Mouse (Mus musculus) brown adipose tissue, adult 24 weeks (tissue): Measurements from ENCODE around the gene Usp7. TPM values are rescaled to one million over a fixed set of nuclear protein-coding genes. Genes with fewer than 3 reads are reported as not detected.

Source experiments
- H3K27ac ChIP-seq: fragments of 200-500 bp; replicated peaks from 2 replicates; pipeline ENCODE4 v1.5.1; 2012; ENCODE audit warnings: low read depth, mild to moderate bottlenecking, low read length
- H3K4me1 ChIP-seq: fragments of 200-500 bp; 2 replicates; pipeline ENCODE4 v1.6.1; 2012; ENCODE audit warnings: low read length, mixed read lengths; ENCODE audit not compliant: control insufficient read depth, insufficient read depth, insufficient read length
- H3K4me3 ChIP-seq: fragments of 200-500 bp; 2 replicates; pipeline ENCODE4 v1.5.1; 2012; ENCODE audit warnings: low read depth, mild to moderate bottlenecking, low read length, moderate library complexity; ENCODE audit not compliant: insufficient read depth
- polyA plus RNA-seq: library from polyadenylated mRNA; stranded (reverse); fragments of >200 nt; gene quantifications from 2 replicates; pipeline ENCODE4 v1.2.4, GENCODE M21; 2012; ENCODE audit not compliant: missing spikeins, insufficient read depth, insufficient read length

Gene Usp7
- polyA plus RNA-seq, 1 experiment, result 38.0 TPM

DNA sequence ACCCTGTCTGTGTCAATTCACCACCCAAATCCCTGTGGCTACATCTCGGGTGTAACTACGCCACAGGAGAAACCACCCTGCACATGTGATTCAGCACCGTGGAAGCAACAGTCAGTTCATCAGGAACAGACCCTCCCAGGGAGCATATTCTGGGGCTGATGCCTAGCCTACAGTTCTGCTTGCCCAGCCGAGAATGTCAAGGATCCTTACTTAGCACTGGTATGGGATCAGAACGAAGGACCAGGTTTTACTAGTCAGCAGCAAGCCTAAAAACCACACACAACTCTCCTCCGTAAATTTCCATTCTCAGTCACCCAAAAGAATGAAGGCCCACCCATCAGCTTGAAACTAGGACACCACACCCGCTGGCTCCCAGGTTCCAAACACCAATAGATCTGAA lies 60.5 kb downstream of the Usp7 start:
- Histone ChIP-seq H3K4me3 (no peak overlapping the region), H3K4me1 (peaks cover 47% of the 10 kb centered on the region), H3K27ac (no peak overlapping the region)

DNA sequence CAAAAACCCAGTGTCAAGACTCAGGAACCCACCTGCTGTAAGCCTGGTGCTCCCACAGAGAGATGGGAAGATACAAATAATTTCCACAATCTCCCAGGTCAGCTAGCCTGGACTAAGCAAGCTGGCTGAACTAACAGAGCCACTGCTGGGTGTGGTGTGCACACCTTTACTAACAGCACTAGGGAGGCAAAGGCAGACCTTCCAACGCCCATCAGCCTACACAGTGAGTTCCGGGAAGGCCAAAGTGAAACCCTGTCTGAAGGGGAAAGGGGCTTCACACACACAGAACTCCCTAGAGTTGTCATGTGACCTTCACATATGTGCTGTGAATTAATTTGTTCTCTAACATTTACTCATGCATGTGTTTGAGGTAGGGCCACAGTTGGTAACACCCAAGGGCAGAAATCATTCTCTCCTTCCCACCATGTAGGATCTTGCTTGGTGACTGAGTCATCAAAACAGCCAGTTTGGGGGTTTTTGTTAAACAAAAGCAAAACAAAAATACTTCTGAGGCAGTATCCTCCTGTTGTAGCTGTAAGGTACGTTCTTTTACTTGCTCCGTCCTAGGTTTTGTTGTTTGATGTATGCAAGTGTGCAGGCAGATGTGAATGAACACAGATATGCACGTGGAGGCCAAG lies 63.9 kb downstream of the Usp7 start:
- Histone ChIP-seq H3K27ac (no peak overlapping the region), H3K4me1 (peaks cover 35% of the 10 kb centered on the region), H3K4me3 (no peak overlapping the region)

DNA sequence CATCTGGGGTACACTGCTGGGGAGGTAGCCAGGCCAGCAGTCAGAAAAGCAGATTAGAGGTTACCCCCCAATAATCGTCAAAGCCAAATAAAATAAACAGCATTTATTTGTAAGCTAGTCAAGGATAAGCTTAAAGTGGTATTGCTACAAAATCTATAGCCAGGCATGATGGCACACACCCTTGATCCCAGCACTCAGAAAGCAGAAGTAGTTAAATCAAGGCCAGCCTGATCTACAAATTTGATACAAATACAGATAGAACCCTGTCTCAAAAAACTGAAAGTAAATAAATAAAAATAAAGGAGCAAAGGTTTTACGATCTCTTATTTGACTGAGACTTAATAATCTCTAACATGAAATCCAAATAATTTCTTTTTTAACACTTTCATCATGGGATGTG lies 66.3 kb downstream of the Usp7 start:
- no peak overlapping the region for H3K4me3 ChIP-seq
- H3K27ac ChIP-seq, result no peak overlapping the region
- H3K4me1 ChIP-seq, result peaks cover 28% of the 10 kb centered on the region

DNA sequence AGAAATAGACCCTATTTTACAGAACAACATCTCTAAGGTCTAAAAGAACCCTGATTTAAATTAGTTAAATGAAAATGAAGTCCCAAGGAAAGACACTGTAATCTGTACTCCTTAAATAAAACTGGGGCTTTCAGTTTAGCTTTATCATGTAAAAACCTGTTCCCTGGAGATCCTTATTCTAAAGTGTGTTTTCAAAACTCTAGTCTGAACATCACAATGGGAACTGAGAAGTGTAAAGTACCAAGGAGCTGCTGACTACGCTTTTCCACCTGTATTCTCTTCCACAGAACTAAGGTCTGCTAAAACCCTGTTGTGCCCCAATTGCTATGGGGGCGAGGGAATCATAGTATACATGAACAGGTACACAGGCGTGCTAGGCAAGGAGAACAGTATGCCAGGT lies 68.1 kb downstream of the Usp7 start:
- no peak overlapping the region for H3K27ac ChIP-seq
- no peak overlapping the region for H3K4me3 ChIP-seq
- H3K4me1 ChIP-seq, result peaks cover 19% of the 10 kb centered on the region

DNA sequence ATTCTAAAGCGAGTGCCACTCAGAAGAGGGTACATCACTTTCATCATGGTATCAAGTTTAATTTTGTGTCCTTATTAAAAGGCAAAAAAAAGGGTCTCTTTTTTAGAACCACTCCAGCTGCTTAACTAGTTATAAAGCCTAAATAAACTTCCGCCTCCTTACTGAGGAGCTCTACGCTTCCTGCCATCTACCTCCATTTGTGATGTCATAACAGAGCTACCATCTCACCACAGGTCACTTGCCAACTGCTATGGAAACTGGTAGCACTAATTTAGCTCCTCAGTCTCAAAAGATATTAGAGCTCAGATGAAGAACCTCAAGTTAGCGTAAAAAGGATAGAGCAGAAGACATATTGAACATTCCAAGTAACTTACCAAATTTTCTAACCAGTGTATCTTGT lies 71.7 kb downstream of the Usp7 start:
- no peak overlapping the region for H3K27ac ChIP-seq
- H3K4me1 ChIP-seq, result peaks cover 16% of the 10 kb centered on the region
- no peak overlapping the region for H3K4me3 ChIP-seq

DNA sequence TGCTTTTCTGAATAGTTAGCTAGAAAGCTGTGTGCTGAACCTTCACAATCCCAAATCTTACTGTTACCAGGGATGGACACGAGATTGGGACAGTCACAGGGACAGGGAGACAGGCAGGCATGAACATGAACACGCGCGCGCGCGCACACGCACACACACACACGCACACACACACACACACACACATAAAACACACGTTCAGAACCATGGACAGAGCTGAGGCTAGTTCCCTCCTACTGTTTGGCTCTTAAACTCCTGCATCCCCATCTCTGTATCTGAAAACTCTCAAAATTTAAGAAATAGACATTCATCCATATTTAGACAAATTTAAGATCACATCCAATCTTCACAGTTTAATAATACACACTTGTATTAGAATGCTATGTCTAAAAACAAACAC lies 74.4 kb downstream of the Usp7 start:
- Histone ChIP-seq H3K27ac (no peak overlapping the region), H3K4me3 (no peak overlapping the region)

DNA sequence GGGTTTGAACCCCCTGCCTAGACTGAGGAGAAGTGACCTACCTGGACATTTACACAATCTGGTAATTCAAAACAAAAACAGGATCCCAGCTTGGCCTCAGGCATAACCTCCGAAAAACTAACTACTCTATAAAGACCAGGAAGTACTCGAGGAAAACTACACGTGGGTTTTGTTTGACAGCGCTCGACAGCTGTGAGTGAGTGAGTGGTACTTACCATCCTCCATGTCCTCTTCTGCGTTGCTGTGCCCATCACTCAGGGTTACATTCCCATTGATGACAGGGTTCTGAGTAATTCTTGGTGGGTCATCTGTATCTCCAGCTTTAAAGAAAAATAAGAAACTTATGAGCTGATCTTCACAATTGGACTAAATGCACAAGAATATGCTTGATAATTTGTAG lies 75.8 kb downstream of the Usp7 start:
- Histone ChIP-seq H3K27ac (no peak overlapping the region), H3K4me1 (peaks cover 14% of the 10 kb centered on the region), H3K4me3 (no peak overlapping the region)

More for the DNA sequence above, 74.4 kb downstream of the Usp7 start:
- peaks cover 14% of the 10 kb centered on the region for H3K4me1 ChIP-seq

DNA sequence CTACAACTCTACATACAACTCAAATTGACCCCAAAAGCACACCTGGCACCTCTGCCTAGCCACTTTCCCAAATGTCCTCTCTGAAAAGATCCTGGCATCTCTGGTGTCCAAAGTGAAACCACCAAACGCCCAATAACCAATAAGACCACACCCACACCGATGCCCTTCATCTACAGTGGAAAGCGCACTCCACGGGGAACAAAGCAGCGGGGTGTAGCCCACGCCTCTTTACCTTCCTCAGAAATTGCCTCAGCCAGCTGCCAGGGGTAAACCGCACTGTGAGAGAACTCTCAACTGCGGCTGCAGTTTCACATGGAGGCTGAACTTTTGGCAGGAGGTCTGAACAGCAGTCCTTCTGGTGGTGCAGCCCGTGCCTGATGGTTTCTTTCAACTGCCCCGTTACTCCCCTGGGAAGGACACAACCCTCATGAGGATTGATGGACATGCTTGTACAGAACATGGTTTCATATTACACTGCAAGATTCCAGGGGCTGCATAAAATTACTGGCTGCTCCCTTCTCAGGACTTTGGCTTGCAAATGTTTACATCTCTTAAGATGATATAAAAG lies 76.5 kb downstream of the Usp7 start:
- no peak overlapping the region for H3K27ac ChIP-seq
- H3K4me3 ChIP-seq, result no peak overlapping the region
- H3K4me1 ChIP-seq, result peaks cover 14% of the 10 kb centered on the region

DNA sequence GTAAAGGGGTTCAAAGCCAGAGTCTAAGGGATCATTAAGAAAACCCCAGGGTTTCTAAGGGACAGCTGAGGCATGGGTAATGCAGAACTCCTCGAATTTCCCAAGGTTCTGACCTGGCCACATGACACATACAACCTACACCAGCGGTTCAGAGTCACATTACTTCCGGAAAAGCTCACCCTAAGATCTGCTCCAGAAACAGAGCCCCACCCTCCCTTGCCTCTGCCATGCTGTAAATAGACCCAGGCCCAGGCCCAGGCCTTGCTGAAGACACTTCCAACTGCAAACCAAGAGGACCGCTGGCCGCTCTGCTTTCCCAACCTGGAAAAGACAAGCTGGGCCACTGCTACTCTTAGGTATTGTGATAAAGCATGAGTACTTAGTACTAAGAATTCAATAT lies 77.3 kb downstream of the Usp7 start:
- Histone ChIP-seq H3K4me1 (peaks cover 14% of the 10 kb centered on the region), H3K4me3 (no peak overlapping the region), H3K27ac (no peak overlapping the region)

DNA sequence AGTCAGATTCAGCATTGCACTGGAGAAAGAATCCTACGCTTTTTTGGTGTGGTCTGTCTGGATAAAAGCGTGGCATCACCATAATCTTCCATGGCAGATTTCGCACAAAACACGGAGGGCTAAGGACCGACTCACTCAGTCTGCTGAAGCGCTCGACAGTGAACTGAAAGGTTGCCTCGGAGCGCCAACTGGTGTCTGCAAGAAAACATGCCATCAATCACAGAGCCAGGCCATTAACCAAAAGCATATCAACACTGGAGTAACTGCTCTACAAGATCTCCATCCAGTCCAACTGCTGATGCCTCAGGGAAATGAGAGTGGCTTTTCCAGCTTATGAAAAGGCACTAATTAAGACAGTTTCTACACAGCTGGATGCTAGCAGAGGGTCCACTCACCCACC lies 80.1 kb downstream of the Usp7 start:
- Histone ChIP-seq H3K4me1 (peaks cover 7% of the 10 kb centered on the region), H3K27ac (no peak overlapping the region), H3K4me3 (no peak overlapping the region)

DNA sequence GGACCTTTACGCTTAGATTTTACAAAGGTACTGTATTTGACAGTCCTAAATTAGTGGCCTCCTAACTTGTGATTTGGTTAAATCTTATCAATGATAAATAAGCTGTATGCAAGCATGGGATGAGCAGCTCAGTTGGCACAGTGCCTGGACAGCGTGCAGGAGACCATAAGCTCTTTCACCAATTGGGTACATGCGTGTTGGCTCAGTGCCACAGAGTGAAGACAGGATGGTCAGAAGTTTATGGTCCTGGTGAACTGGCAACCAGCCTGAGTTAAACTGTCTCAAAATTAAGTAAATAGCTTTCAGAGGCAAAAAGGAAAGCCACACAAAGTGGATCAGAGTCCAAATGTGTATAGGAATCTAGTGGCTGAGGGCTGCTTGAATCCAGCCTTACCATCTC lies 91.5 kb downstream of the Usp7 start:
- Histone ChIP-seq H3K27ac (no peak overlapping the region), H3K4me1 (no peaks in the 10 kb centered on the region), H3K4me3 (no peak overlapping the region)

DNA sequence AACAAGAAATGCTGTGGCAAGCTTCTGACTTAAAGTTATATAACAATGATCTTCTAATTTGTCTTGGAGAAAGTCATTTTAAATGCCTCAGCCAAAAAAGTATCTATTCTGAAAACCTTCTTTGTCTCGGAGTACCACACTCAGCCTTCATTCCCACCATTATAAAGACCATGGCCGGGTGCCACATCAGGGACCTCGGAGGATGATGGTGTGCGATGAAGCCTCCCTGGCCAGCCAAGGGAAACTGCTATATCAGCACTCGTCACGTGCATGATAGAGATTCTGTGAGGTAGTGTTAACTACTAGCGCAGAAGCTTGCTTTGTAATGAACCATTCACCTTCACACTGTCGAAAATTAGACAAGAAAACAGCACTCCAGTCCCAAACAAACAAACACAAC lies 92.6 kb downstream of the Usp7 start:
- Histone ChIP-seq H3K27ac (no peak overlapping the region), H3K4me3 (no peak overlapping the region), H3K4me1 (no peaks in the 10 kb centered on the region)

DNA sequence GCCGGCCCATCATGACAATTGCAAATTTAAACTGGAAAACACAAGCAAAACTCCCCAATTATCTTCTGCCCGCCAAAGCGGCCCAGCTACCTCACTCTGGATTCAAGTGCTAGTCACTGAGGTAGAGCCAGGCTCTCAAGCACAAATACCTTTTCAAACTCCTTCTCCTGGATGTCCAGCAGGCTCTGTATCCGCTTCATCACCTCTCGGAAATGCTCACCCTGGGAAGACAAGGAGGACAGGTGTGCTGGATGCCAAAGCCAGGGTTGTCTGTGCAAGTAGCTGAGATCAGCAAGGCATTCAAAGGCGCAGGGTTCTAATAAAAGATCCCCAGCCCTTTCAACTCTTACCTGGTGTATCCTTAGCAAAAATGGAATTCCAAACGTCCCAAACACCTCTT lies 100.9 kb downstream of the Usp7 start:
- H3K4me3 ChIP-seq, result no peak overlapping the region
- no peaks in the 10 kb centered on the region for H3K4me1 ChIP-seq
- H3K27ac ChIP-seq, result no peak overlapping the region

DNA sequence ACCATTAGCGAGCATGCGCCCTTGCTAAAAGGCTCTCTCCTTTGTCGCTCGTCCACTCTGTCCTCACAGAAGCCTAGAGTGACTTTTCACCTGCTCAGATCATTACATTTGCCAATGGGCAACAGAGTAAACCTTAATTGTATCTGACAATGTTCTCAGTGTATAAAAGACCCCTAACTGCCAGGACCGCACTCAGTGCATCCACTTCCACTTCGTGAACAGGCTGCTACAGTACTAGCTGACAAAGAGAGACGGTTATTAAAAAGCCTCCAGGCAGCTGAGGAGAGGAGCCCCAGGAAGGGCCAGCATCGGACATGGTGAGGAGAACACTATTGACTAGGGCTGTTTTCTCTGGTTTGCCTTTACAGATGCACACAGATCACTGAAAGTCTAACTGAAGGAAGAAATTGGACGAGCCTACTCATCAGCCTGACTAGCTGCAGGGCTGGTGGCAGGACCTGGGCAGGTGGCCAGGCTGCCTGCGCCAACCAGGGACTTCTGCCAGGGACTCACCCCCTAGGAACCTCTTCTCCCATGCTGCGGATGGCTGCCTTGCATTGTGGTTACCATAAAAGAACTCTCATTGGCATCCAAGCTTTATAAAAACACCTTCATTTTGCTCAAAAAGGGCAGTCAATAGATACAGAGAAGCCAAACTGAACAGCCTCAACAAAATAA lies 102.0 kb downstream of the Usp7 start:
- H3K27ac ChIP-seq, result no peak overlapping the region
- H3K4me3 ChIP-seq, result no peak overlapping the region
- no peaks in the 10 kb centered on the region for H3K4me1 ChIP-seq

DNA sequence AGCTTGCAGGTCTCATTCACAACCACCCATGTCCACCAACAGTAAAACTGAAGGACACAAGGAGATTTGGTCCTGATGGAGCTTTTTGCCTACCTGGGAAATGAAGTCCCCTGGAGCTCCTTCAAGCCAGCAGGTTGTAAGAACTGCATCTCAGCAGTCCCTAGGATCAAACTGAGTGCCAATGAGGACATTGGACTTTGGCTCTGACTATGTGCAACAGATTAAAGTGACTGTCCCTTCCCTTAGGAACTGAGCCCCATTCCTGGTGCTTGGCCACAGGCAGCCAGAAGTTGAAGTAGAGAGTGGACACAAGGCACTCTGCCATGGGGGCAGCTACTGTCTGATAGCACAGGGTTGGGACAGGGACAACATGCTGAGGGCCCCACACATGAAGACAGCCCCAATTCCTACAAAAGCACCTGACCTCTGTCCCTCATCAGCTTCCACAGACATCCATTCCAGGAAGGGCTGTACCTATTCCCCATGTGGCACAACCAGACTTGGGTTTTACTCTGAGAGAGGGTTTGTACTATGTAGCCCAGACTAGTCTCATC lies 104.5 kb downstream of the Usp7 start:
- Histone ChIP-seq H3K4me1 (no peaks in the 10 kb centered on the region), H3K27ac (no peak overlapping the region), H3K4me3 (no peak overlapping the region)
